In genomic region chr4:119572682-119573081, GRCm38 (mm10) we compare ENCODE assay signal across 18 mouse cellular contexts.
"Had no signal": no experiment of that assay in that cellular context is flagged by ENCODE, and none has a peak within 500 bp of the region (broad histone marks: within the 10 kb centered on the region; RNA-seq: fewer than 3 reads in every experiment).

No protein-coding gene starts in this region.

- H3K27ac ChIP-seq: kidney, embryonic 15.5 days; left cerebral cortex, adult 2 months; limb, embryonic 12.5 days; limb, embryonic 15.5 days; liver, embryonic 14.5 days; macrophage had no signal

- H3K4me1 ChIP-seq: kidney, embryonic 15.5 days; limb, embryonic 12.5 days; limb, embryonic 15.5 days had no signal

- H3K9ac ChIP-seq: kidney, embryonic 15.5 days; limb, embryonic 12.5 days; limb, embryonic 15.5 days; liver, embryonic 14.5 days; liver, postnatal 0 days; lung, embryonic 14.5 days had no signal

- ATAC-seq: liver, postnatal 0 days; lung, postnatal 0 days had no signal

- H3K4me3 ChIP-seq: kidney, embryonic 15.5 days; left cerebral cortex, adult 2 months; limb, embryonic 12.5 days; limb, embryonic 15.5 days had no signal

- H3K9me3 ChIP-seq: kidney, embryonic 15.5 days; limb, embryonic 12.5 days; limb, embryonic 15.5 days had no signal

- DNase-seq: kidney, postnatal 10 days; kidney, postnatal 36 days; layer of hippocampus, postnatal 36 days; left cerebral cortex, postnatal 4 days; liver, postnatal 0 days; lung, embryonic 14.5 days; midbrain, embryonic 14.5 days; thymus, adult 18-20 months; thymus, postnatal 36 days had no signal

- H3K4me2 ChIP-seq: kidney, embryonic 15.5 days; limb, embryonic 12.5 days; limb, embryonic 15.5 days; liver, embryonic 11.5 days; lung, embryonic 14.5 days; midbrain, embryonic 11.5 days had no signal

- H3K27me3 ChIP-seq: kidney, embryonic 15.5 days; limb, embryonic 12.5 days; limb, embryonic 15.5 days had no signal
